In genomic region chr7:45467090-45467670, GRCm38 (mm10) we compare ENCODE assay signal across 7 mouse cellular contexts. TPM values are rescaled to one million over a fixed set of nuclear protein-coding genes. Genes with fewer than 3 reads are reported as not detected.
DNase-seq lines count a peak whose midpoint lies in the region; ATAC-seq and TF ChIP-seq lines count a peak whose summit lies in the region.

No protein-coding gene starts in this region.

- WGBS in spleen, adult 2 months, result 52% methylated on average over 7 of the region's 7 CpGs
- WGBS in forebrain, embryonic 15.5 days, result 36% methylated on average over 7 of the region's 7 CpGs
- WGBS in lung, adult 2 months, result 32% methylated on average over 7 of the region's 7 CpGs
- WGBS in stomach, embryonic 15.5 days, result 35% methylated on average over 7 of the region's 7 CpGs

- no peak for TF ChIP-seq CTCF in spleen, adult 2 months (IDR thresholded peaks at IDR 0.05; ENCODE audit: extremely low read depth, insufficient read depth, insufficient read length, insufficient replicate concordance)
- TF ChIP-seq CTCF in lung, adult 2 months (IDR thresholded peaks at IDR 0.05; ENCODE audit: insufficient read depth, low read length), result no peak

- no peak overlapping the region for H3K27ac ChIP-seq in spleen, adult 2 months (ENCODE audit: insufficient read depth, low read length)
- H3K27ac ChIP-seq in forebrain, embryonic 15.5 days (replicated peaks), result no peak overlapping the region
- H3K27ac ChIP-seq in stomach, embryonic 15.5 days, result 0 out of 2 replicates have a peak overlapping the region, but pooled peaks have one; percentile 14

- peak overlapping the region; percentile 67 for H3K4me2 ChIP-seq in forebrain, embryonic 15.5 days (replicated peaks)
- peak overlapping the region; percentile 73 for H3K4me2 ChIP-seq in stomach, embryonic 15.5 days

- peak overlapping the region; percentile 43; the same call in 1 of the 2 replicates for H3K9ac ChIP-seq in forebrain, embryonic 15.5 days (replicated peaks)
- no peak overlapping the region for H3K9ac ChIP-seq in stomach, embryonic 15.5 days

- no peaks in the 10 kb centered on the region for H3K9me3 ChIP-seq in forebrain, embryonic 15.5 days
- H3K9me3 ChIP-seq in stomach, embryonic 15.5 days, result no peaks in the 10 kb centered on the region

- no peak for TF ChIP-seq POLR2A in spleen, adult 2 months (IDR thresholded peaks at IDR 0.05; ENCODE audit: low read depth, low read length)
- TF ChIP-seq POLR2A in lung, adult 2 months (IDR thresholded peaks at IDR 0.05; ENCODE audit: borderline replicate concordance, extremely low read depth, low read depth, low read length), result no peak

- no peak for DNase-seq in spleen, adult 2 months (ENCODE audit: low read depth in 1 of 2, low spot score in 2 of 2)
- DNase-seq in spleen, adult 18-20 months, result no peak
- DNase-seq in lung, adult 2 months, result peak; percentile 56
- DNase-seq in spleen, postnatal 14 days (ENCODE audit: low spot score in 2 of 2), result no peak
- DNase-seq in c-Kit-positive CD71-positive TER-119-positive erythroid progenitor cells, embryonic 14.5 days (ENCODE audit: low spot score), result no peak

- no peaks in the 10 kb centered on the region for H3K27me3 ChIP-seq in spleen, adult 2 months (ENCODE audit: control insufficient read depth, insufficient read depth, low read length)
- no peaks in the 10 kb centered on the region for H3K27me3 ChIP-seq in forebrain, embryonic 15.5 days
- H3K27me3 ChIP-seq in stomach, embryonic 15.5 days (replicated peaks), result no peaks in the 10 kb centered on the region

- peak; percentile 32; the same call in 1 of the 2 replicates for ATAC-seq in forebrain, embryonic 15.5 days (replicated peaks)
- ATAC-seq in stomach, embryonic 15.5 days (ENCODE audit: insufficient read depth, low FRiP score, low read depth), result 0 out of 2 replicates have a peak, but pooled peaks have one; percentile 2

- H3K4me3 ChIP-seq in spleen, adult 2 months (ENCODE audit: extremely low read depth, insufficient read depth, insufficient read length), result peak overlapping the region; percentile 40; the same call in 1 of the 2 replicates
- peak overlapping the region; percentile 84 for H3K4me3 ChIP-seq in forebrain, embryonic 15.5 days
- peak overlapping the region; percentile 61 for H3K4me3 ChIP-seq in lung, adult 2 months (replicated peaks; ENCODE audit: extremely low read depth, low read depth, low read length)
- peak overlapping the region; percentile 82 for H3K4me3 ChIP-seq in stomach, embryonic 15.5 days (replicated peaks)

- peaks cover 7% of the 10 kb centered on the region for H3K4me1 ChIP-seq in spleen, adult 2 months (ENCODE audit: control insufficient read depth, insufficient read depth, insufficient read length)
- peaks cover 25% of the 10 kb centered on the region for H3K4me1 ChIP-seq in forebrain, embryonic 15.5 days
- H3K4me1 ChIP-seq in lung, adult 2 months (ENCODE audit: control insufficient read depth, insufficient read depth, low read length), result peaks cover 7% of the 10 kb centered on the region
- peaks cover 20% of the 10 kb centered on the region for H3K4me1 ChIP-seq in stomach, embryonic 15.5 days

- peaks cover 16% of the 10 kb centered on the region for H3K36me3 ChIP-seq in spleen, adult 2 months (ENCODE audit: control insufficient read depth, insufficient read depth, low read length)
- peaks cover 25% of the 10 kb centered on the region for H3K36me3 ChIP-seq in forebrain, embryonic 15.5 days
- peaks cover 6% of the 10 kb centered on the region; the same call in 1 of the 2 replicates for H3K36me3 ChIP-seq in stomach, embryonic 15.5 days

RNA-seq across cellular contexts. Expression of gene Bax, which starts 0.5 kb away (rescaled TPM):
- polyA plus RNA-seq in spleen, adult 2 months (2012; rRNA removed), result 129 and 163 TPM in 2 replicates
- polyA plus RNA-seq in forebrain, embryonic 15.5 days (2015; fragmentation: Nextera tagmentation; extraction: Ambion mirVana), result 288 and 289 TPM in 2 replicates
- polyA plus RNA-seq in lung, adult 2 months (2012; rRNA removed), result 117 and 128 TPM in 2 replicates
- 157 and 168 TPM in 2 replicates for polyA plus RNA-seq in stomach, embryonic 15.5 days (2015; fragmentation: Nextera tagmentation; extraction: Ambion mirVana)

RNA-seq across cellular contexts. Expression of gene Ftl1, which starts 7.5 kb away (rescaled TPM):
- 2,804 and 3,579 TPM in 2 replicates for polyA plus RNA-seq in spleen, adult 2 months (2012; rRNA removed)
- polyA plus RNA-seq in forebrain, embryonic 15.5 days (2015; fragmentation: Nextera tagmentation; extraction: Ambion mirVana), result 6,132 and 6,335 TPM in 2 replicates
- polyA plus RNA-seq in lung, adult 2 months (2012; rRNA removed), result 2,878 and 3,367 TPM in 2 replicates
- polyA plus RNA-seq in stomach, embryonic 15.5 days (2015; fragmentation: Nextera tagmentation; extraction: Ambion mirVana), result 4,747 and 4,817 TPM in 2 replicates

RNA-seq across cellular contexts. Expression of gene Tulp2, which starts 14.5 kb away (rescaled TPM):
- polyA plus RNA-seq in spleen, adult 2 months (2012; rRNA removed), result 0.04 and 0.49 TPM in 2 replicates
- polyA plus RNA-seq in forebrain, embryonic 15.5 days (2015; fragmentation: Nextera tagmentation; extraction: Ambion mirVana), result 0.14 and 0.18 TPM in 2 replicates
- 0.11 and 0.17 TPM in 2 replicates for polyA plus RNA-seq in lung, adult 2 months (2012; rRNA removed)
- 1.4 and 1.8 TPM in 2 replicates for polyA plus RNA-seq in stomach, embryonic 15.5 days (2015; fragmentation: Nextera tagmentation; extraction: Ambion mirVana)

RNA-seq across cellular contexts. Expression of gene Gm45808, which starts 19.4 kb away (rescaled TPM):
- 0.13 TPM in 1 of 2 replicates, not detected in the other for polyA plus RNA-seq in spleen, adult 2 months (2012; rRNA removed)
- polyA plus RNA-seq in forebrain, embryonic 15.5 days (2015; fragmentation: Nextera tagmentation; extraction: Ambion mirVana), result not detected in 2 replicates
- polyA plus RNA-seq in lung, adult 2 months (2012; rRNA removed), result not detected in 2 replicates
- polyA plus RNA-seq in stomach, embryonic 15.5 days (2015; fragmentation: Nextera tagmentation; extraction: Ambion mirVana), result not detected in 2 replicates

RNA-seq across cellular contexts. Expression of gene Dhdh, which starts 21.4 kb away (rescaled TPM):
- 1.5 and 1.6 TPM in 2 replicates for polyA plus RNA-seq in spleen, adult 2 months (2012; rRNA removed)
- polyA plus RNA-seq in forebrain, embryonic 15.5 days (2015; fragmentation: Nextera tagmentation; extraction: Ambion mirVana), result 2.3 and 2.6 TPM in 2 replicates
- 4.4 and 5.4 TPM in 2 replicates for polyA plus RNA-seq in lung, adult 2 months (2012; rRNA removed)
- 3.5 and 3.7 TPM in 2 replicates for polyA plus RNA-seq in stomach, embryonic 15.5 days (2015; fragmentation: Nextera tagmentation; extraction: Ambion mirVana)
